Mouse (Mus musculus): ENCODE measurements around the gene Gucy1b2. TPM values are rescaled to one million over a fixed set of nuclear protein-coding genes. Genes with fewer than 3 reads are reported as not detected.

The Gucy1b2 gene
- not detected for total RNA-seq (2018; cell fraction: chromatin; rRNA removed)
- not detected for total RNA-seq (2018; cell fraction: cytosol; rRNA removed)
- not detected for total RNA-seq (2018; cell fraction: nucleus; rRNA removed)
- not detected in 3 replicates for polyA plus RNA-seq (2018)

- 91% methylated on average over 9 of the region's 9 CpGs for WGBS (ENCODE audit: missing documents)
- Histone ChIP-seq H3K79me2 (ENCODE audit: inconsistent target) (no peaks in the 10 kb centered on the region), H3K27ac (no peak within 1 kb of the TSS), H3K4me3 (ENCODE audit: inconsistent target) (no peak within 1 kb of the TSS), H3K36me3 (ENCODE audit: inconsistent target) (no peaks in the 10 kb centered on the region)
Measured at GRCm38 (mm10) chr14:62456239-62456747, at the start of gene Gucy1b2. Gucy1b2 (minus strand) TSS chr14:62456289.

DNA sequence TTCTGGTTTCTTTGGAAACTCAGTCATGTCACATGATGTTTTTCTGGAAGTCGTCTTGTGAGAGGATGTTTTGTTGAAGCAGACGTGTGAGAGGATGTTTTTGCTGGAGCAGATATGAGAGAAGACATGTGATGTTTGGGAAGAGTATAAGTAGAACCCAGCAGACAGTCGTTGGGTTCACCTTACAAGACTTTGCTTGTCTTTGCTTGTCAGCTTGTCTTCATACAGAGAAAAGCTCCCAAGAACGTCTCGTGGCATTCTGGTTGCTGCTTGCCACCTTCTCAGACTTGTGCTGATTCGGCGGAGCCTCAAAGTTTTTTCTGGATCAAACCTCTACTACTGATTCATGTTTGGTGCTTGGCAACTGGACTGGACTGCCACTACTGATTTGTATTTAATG is 41.3 kb upstream of the Gucy1b2 start:
- H3K79me2 ChIP-seq (ENCODE audit: inconsistent target) = no peaks in the 10 kb centered on the region
- no peak overlapping the region for H3K4me3 ChIP-seq (ENCODE audit: inconsistent target)
- WGBS (ENCODE audit: missing documents) = 93% methylated on average over 7 of the region's 7 CpGs
- no peak overlapping the region for H3K27ac ChIP-seq
- H3K36me3 ChIP-seq (ENCODE audit: inconsistent target) = no peaks in the 10 kb centered on the region

DNA sequence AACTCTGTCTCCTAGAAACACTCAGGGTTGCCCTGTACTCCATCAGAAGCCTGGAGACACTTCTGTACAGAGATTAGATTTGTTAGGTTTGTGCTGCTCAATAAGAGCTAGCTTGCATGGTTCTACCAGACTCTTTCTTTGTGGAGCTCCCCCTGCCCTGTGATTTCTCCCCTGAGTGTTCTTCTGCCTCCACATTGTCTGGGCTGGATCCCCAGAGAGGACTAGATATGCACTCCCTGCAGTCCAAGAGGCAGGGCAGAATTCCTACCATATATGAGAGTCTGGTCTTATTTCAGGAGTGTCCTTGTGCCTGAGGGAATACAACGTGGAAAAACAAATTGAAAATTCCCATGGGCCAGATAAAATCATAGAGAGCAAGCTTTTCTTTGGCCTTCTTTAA is 40.4 kb upstream of the Gucy1b2 start:
- no peak overlapping the region for H3K4me3 ChIP-seq (ENCODE audit: inconsistent target)
- no peaks in the 10 kb centered on the region for H3K36me3 ChIP-seq (ENCODE audit: inconsistent target)
- H3K27ac ChIP-seq = no peak overlapping the region
- H3K79me2 ChIP-seq (ENCODE audit: inconsistent target) = no peaks in the 10 kb centered on the region
- WGBS (ENCODE audit: missing documents) = 80% methylated on average over 1 of the region's 1 CpGs

- 70% methylated on average over 5 of the region's 5 CpGs for WGBS (ENCODE audit: missing documents)
- H3K27ac ChIP-seq = no peak overlapping the region
Measured at GRCm38 (mm10) chr14:62493456-62493855, 37.4 kb upstream of the Gucy1b2 start.

DNA sequence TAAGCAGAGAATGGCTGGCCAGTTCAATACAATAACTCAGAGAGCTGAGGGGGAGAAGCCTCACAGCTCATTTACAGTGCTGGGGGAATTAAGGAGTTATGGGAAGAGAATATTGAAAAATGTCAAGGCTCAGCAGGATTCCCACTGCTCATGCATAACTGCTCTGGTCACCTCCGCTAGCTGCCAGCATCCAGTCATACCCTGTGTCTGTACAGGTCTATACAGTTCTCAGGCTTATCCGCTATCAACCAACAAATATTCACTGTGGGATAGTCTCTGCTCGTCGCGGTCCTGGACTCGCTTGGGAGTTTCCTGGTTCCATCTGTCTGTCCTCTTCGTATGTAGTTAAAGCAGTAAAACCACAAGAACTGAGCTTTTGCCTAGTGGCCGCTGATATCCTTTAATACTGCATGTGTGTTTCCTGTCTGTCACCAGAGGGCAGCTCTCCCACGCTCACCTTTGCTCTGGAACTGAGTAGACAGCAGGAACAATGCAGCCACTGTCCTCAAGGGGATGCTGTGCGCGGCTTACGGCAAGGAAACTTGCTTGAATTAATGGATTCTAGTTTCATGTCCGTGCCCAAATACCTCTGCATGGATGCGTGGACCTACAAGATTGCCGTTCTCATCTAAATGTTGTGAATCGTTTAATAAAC is 36.2 kb upstream of the Gucy1b2 start:
- Histone ChIP-seq H3K27ac (no peak overlapping the region), H3K4me3 (ENCODE audit: inconsistent target) (no peak overlapping the region), H3K36me3 (ENCODE audit: inconsistent target) (no peaks in the 10 kb centered on the region), H3K79me2 (ENCODE audit: inconsistent target) (no peaks in the 10 kb centered on the region)
- WGBS (ENCODE audit: missing documents) = 37% methylated on average over 16 of the region's 16 CpGs

More at GRCm38 (mm10) chr14:62493456-62493855, 37.4 kb upstream of the Gucy1b2 start:
- H3K36me3 ChIP-seq (ENCODE audit: inconsistent target) = no peaks in the 10 kb centered on the region
- H3K79me2 ChIP-seq (ENCODE audit: inconsistent target) = no peaks in the 10 kb centered on the region
- H3K4me3 ChIP-seq (ENCODE audit: inconsistent target) = no peak overlapping the region

- H3K36me3 ChIP-seq (ENCODE audit: inconsistent target) = no peaks in the 10 kb centered on the region
- H3K4me3 ChIP-seq (ENCODE audit: inconsistent target) = no peak overlapping the region
- H3K79me2 ChIP-seq (ENCODE audit: inconsistent target) = no peaks in the 10 kb centered on the region
- WGBS (ENCODE audit: missing documents) = 84% methylated on average over 7 of the region's 7 CpGs
- H3K27ac ChIP-seq = no peak overlapping the region
Measured at GRCm38 (mm10) chr14:62488270-62488669, 32.2 kb upstream of the Gucy1b2 start.

DNA sequence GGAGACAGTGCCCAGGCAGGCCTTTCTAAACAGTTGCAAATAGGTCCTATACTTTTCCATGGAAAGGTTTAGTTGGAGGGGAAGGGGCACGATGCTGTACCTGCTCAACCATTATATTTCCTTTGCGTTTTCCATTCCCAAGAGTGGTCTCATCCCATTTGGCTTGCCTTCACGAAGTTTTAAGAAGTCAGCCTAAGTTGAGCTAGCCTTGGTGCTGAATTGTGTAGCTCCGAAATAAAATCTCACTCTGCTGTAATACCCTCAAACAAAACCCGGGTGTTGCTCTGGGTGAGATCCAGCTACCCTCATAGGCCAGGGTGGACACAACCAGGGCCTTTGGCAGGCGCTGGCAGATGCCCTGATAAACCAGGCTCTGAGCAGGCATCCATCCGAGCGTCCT is 25.3 kb upstream of the Gucy1b2 start:
- Histone ChIP-seq H3K4me3 (ENCODE audit: inconsistent target) (no peak overlapping the region), H3K27ac (no peak overlapping the region), H3K79me2 (ENCODE audit: inconsistent target) (no peaks in the 10 kb centered on the region), H3K36me3 (ENCODE audit: inconsistent target) (no peaks in the 10 kb centered on the region)
- 53% methylated on average over 8 of the region's 8 CpGs for WGBS (ENCODE audit: missing documents)

DNA sequence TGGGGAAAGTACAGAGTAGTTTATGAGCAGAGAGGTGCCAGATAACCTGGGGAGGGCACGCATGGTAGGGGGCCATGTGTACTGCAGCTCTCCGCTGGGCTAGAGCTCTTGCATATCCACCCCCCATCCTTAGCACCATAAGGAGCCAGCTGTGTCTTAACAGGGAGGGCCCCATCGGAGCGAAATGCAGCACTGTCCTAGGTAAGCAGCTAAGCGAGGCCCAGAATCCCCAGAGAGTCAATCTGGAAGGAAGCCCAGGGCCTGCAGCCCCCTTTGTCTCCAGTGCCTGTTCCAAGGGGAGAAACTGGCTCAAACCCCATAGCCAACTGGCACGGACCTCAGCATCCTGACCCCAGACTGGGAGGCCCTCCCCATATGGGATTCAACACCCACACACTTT is 23.3 kb upstream of the Gucy1b2 start:
- 87% methylated on average over 6 of the region's 6 CpGs for WGBS (ENCODE audit: missing documents)
- H3K36me3 ChIP-seq (ENCODE audit: inconsistent target) = no peaks in the 10 kb centered on the region
- no peak overlapping the region for H3K27ac ChIP-seq
- H3K79me2 ChIP-seq (ENCODE audit: inconsistent target) = no peaks in the 10 kb centered on the region
- no peak overlapping the region for H3K4me3 ChIP-seq (ENCODE audit: inconsistent target)

GRCm38 (mm10) chr14:62474481-62474880 is 18.4 kb upstream of the Gucy1b2 start:
- WGBS (ENCODE audit: missing documents) = 80% methylated on average over 1 of the region's 1 CpGs
- Histone ChIP-seq H3K4me3 (ENCODE audit: inconsistent target) (no peak overlapping the region), H3K79me2 (ENCODE audit: inconsistent target) (no peaks in the 10 kb centered on the region), H3K36me3 (ENCODE audit: inconsistent target) (no peaks in the 10 kb centered on the region), H3K27ac (no peak overlapping the region)

- Histone ChIP-seq H3K4me3 (ENCODE audit: inconsistent target) (no peak overlapping the region), H3K36me3 (ENCODE audit: inconsistent target) (no peaks in the 10 kb centered on the region), H3K79me2 (ENCODE audit: inconsistent target) (no peaks in the 10 kb centered on the region), H3K27ac (no peak overlapping the region)
- 94% methylated on average over 2 of the region's 2 CpGs for WGBS (ENCODE audit: missing documents)
Measured at GRCm38 (mm10) chr14:62472061-62472460, 16.0 kb upstream of the Gucy1b2 start.

- no peaks in the 10 kb centered on the region for H3K36me3 ChIP-seq (ENCODE audit: inconsistent target)
- H3K79me2 ChIP-seq (ENCODE audit: inconsistent target) = no peaks in the 10 kb centered on the region
- H3K4me3 ChIP-seq (ENCODE audit: inconsistent target) = no peak overlapping the region
- 89% methylated on average over 5 of the region's 5 CpGs for WGBS (ENCODE audit: missing documents)
- H3K27ac ChIP-seq = no peak overlapping the region
Measured at GRCm38 (mm10) chr14:62468753-62469125, 12.7 kb upstream of the Gucy1b2 start.

DNA sequence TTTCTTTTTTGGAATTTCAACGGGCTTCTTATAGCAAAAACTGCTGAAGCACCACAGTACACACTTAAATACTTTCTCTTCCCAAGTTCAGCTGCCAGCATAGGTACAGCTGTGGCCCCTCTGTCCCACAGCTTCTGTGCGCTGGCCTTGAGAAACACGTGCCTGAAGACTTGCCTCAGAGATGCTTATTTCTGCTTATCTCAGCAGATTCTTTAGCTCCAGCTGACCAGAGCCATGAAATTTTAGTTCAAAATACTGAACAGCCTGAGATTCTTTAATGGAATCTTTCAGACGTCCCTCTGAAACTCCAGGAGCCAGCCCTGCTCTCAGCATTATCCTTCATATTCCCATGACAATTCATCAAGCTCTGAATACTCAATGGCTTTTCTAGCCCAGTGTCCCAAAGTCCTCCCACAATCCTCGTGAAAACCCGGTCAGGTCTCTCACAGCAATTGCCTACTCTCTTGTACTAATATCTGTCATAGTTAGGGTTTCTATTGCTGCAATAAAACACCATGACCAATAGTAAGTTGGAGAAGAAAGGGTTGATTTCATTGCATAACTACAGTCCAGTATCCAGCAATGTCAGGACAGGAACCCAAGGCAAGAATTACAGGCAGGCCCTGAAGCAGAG is 12.1 kb upstream of the Gucy1b2 start:
- Histone ChIP-seq H3K27ac (no peak overlapping the region), H3K36me3 (ENCODE audit: inconsistent target) (no peaks in the 10 kb centered on the region), H3K79me2 (ENCODE audit: inconsistent target) (no peaks in the 10 kb centered on the region), H3K4me3 (ENCODE audit: inconsistent target) (no peak overlapping the region)
- WGBS (ENCODE audit: missing documents) = 89% methylated on average over 6 of the region's 6 CpGs

GRCm38 (mm10) chr14:62464966-62465365 is 8.9 kb upstream of the Gucy1b2 start:
- 52% methylated on average over 9 of the region's 9 CpGs for WGBS (ENCODE audit: missing documents)
- Histone ChIP-seq H3K79me2 (ENCODE audit: inconsistent target) (no peaks in the 10 kb centered on the region), H3K27ac (no peak overlapping the region), H3K4me3 (ENCODE audit: inconsistent target) (no peak overlapping the region), H3K36me3 (ENCODE audit: inconsistent target) (no peaks in the 10 kb centered on the region)

DNA sequence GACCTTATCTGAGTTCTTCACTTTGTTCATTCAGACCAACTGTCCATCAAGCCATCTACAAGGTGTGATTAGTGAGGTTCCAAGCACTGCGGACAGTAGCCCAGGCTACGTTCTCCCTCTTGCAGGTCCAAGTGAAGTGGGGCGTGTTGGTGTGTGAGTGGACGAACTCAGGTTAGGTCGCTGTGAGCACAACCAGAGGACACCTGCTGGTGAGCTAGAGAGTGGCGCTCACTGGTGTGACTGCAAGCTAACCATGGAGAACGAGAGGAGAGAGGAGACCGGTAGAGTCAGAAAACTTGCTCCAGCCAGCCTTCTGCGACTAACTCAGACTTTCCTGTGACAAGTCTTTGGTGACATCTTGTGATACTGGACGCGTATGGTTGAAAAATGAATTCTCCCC is 3.5 kb upstream of the Gucy1b2 start:
- no peak overlapping the region for H3K27ac ChIP-seq
- H3K79me2 ChIP-seq (ENCODE audit: inconsistent target) = no peaks in the 10 kb centered on the region
- 64% methylated on average over 11 of the region's 11 CpGs for WGBS (ENCODE audit: missing documents)
- H3K36me3 ChIP-seq (ENCODE audit: inconsistent target) = no peaks in the 10 kb centered on the region
- H3K4me3 ChIP-seq (ENCODE audit: inconsistent target) = no peak overlapping the region

DNA sequence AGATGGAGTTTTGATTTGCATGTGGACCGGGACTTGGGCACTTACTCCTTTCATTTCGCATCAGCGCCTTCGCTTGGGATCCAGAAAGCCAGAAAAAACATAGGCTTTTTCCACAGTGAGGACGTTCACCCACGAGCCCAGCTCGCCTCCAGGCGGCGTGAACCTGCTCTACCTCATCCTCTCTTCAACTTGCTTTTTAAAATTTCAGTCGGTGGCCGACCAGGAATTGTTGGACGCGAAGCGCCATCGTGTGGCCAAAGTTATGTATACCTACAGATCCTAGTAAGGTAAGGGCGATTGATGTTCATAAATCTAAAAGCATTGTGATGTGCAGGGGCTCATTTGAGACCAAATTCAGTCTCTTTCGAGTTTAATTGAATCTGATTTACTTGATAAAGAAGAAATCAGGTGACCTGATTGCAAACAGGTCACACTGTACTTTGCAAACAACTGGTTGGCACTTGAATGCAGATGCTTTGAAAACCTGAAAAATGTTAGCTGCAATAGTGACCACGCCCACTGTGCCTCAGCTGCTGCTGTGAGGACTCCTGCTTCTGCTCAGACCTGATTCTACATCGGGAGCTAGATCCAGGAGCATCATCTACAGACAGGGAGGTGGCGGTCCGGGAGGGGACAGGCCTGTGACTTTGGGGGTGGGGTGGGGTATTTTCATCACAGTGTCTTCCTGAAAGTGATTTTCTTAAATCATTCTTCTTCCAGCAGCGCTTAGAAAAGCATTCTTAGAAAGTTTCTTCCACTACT is 1.5 kb upstream of the Gucy1b2 start:
- Histone ChIP-seq H3K4me3 (ENCODE audit: inconsistent target) (no peak overlapping the region), H3K79me2 (ENCODE audit: inconsistent target) (no peaks in the 10 kb centered on the region), H3K36me3 (ENCODE audit: inconsistent target) (no peaks in the 10 kb centered on the region), H3K27ac (no peak overlapping the region)
- WGBS (ENCODE audit: missing documents) = 13% methylated on average over 20 of the region's 22 CpGs

Data from macrophage (primary cell).